ENCODE assay signal across 16 mouse cellular contexts in genomic region chr13:72210474-72211309, GRCm38 (mm10).
DNase-seq lines count a peak whose midpoint lies in the region; ATAC-seq lines count a peak whose summit lies in the region.
"Had no signal": no experiment of that assay in that cellular context is flagged by ENCODE, and none has a peak within 500 bp of the region (broad histone marks: within the 10 kb centered on the region; RNA-seq: fewer than 3 reads in every experiment).

No protein-coding gene starts in this region.

- no peaks in the 10 kb centered on the region for H3K27me3 ChIP-seq in midbrain, embryonic 14.5 days (ENCODE audit: control insufficient read depth, insufficient read depth, low read length)
- H3K27me3 ChIP-seq: embryonic facial prominence, embryonic 12.5 days; liver, embryonic 13.5 days had no signal

- intact Hi-C loops in left cerebral cortex, postnatal 4 days (cut with DNase I) = no loop called here

- H3K4me3 ChIP-seq in midbrain, embryonic 14.5 days (replicated peaks; ENCODE audit: low read depth, low read length) = no peak overlapping the region
- H3K4me3 ChIP-seq: embryonic facial prominence, embryonic 12.5 days; liver, embryonic 13.5 days had no signal

- no peak overlapping the region for H3K9ac ChIP-seq in midbrain, embryonic 14.5 days (replicated peaks; ENCODE audit: low read length)
- H3K9ac ChIP-seq: embryonic facial prominence, embryonic 12.5 days; liver, embryonic 13.5 days had no signal

- peak; percentile 16 to 38 for DNase-seq in left cerebral cortex, adult 18-20 months (ENCODE audit: low spot score in 2 of 2)
- no peak for DNase-seq in left cerebral cortex, postnatal 4 days
- peak; percentile 14 to 18 for DNase-seq in frontal cortex, postnatal 10 days (ENCODE audit: low spot score in 2 of 2)
- DNase-seq in large intestine, adult 2 months (ENCODE audit: low read depth, low spot score) = peak; percentile 38
- peak; percentile 32 to 41 for DNase-seq in right cerebral cortex, postnatal 36 days (ENCODE audit: low spot score in 2 of 2)
- DNase-seq in midbrain, embryonic 14.5 days = no peak
- no peak for DNase-seq in cerebellum, postnatal 10 days
- no peak for DNase-seq in gastrocnemius, postnatal 10 days
- DNase-seq: adrenal gland, postnatal 25 days; cerebellum, adult 11 months; liver, embryonic 13.5 days; lung, postnatal 36 days; thymus, adult 18-20 months had no signal

- no peak for ATAC-seq in midbrain, embryonic 14.5 days (ENCODE audit: low FRiP score, low TSS enrichment)
- ATAC-seq: hindbrain, embryonic 16.5 days had no signal

- no peaks in the 10 kb centered on the region for H3K36me3 ChIP-seq in midbrain, embryonic 14.5 days (ENCODE audit: control insufficient read depth, insufficient read depth, low read length)
- H3K36me3 ChIP-seq: embryonic facial prominence, embryonic 12.5 days; liver, embryonic 13.5 days had no signal

- H3K27ac ChIP-seq in midbrain, embryonic 14.5 days (replicated peaks; ENCODE audit: low read depth, low read length) = no peak overlapping the region
- H3K27ac ChIP-seq: embryonic facial prominence, embryonic 12.5 days; liver, embryonic 13.5 days had no signal

- H3K4me1 ChIP-seq in midbrain, embryonic 14.5 days (ENCODE audit: control insufficient read depth, insufficient read depth, low read length) = peaks cover 3% of the 10 kb centered on the region; the same call in 1 of the 2 replicates
- H3K4me1 ChIP-seq: embryonic facial prominence, embryonic 12.5 days; liver, embryonic 13.5 days had no signal

- no peaks in the 10 kb centered on the region for H3K9me3 ChIP-seq in midbrain, embryonic 14.5 days (ENCODE audit: control insufficient read depth, low read length)
- H3K9me3 ChIP-seq: embryonic facial prominence, embryonic 12.5 days; liver, embryonic 13.5 days had no signal

- no peak overlapping the region for H3K4me2 ChIP-seq in midbrain, embryonic 14.5 days (ENCODE audit: low read length)
- H3K4me2 ChIP-seq: embryonic facial prominence, embryonic 12.5 days; heart, embryonic 11.5 days; liver, embryonic 13.5 days had no signal

- 27% methylated on average over 7 of the region's 7 CpGs for WGBS in large intestine, adult 2 months
- WGBS in midbrain, embryonic 14.5 days = 61% methylated on average over 7 of the region's 7 CpGs

Comparison
In these comparisons a context has a peak if more than half of its experiments do, and no peak if none do; other contexts are left out.
1. DNase-seq: peak in left cerebral cortex, adult 18-20 months (2 of 2), frontal cortex, postnatal 10 days (2 of 2), large intestine, adult 2 months (single experiment) and right cerebral cortex, postnatal 36 days (2 of 2); none in left cerebral cortex, postnatal 4 days (single experiment), midbrain, embryonic 14.5 days (single experiment), cerebellum, postnatal 10 days (0 of 2) and gastrocnemius, postnatal 10 days (single experiment).